8 mouse cellular contexts compared by ENCODE assay signal in genomic region chr17:29841781-29842690, GRCm38 (mm10).
DNase-seq lines count a peak whose midpoint lies in the region; ATAC-seq and TF ChIP-seq lines count a peak whose summit lies in the region.

No protein-coding gene starts in this region.

- 0 out of 2 replicates have a peak, but pooled peaks have one; percentile 9 for TF ChIP-seq CTCF in liver, embryonic 14.5 days (IDR thresholded peaks at IDR 0.05; ENCODE audit: low read depth)

- DNase-seq in CD4-positive helper T cell, adult 2 months (ENCODE audit: low read depth, low spot score) = peak; percentile 81
- peak; percentile 32 for DNase-seq in adrenal gland, postnatal 25 days
- peak; percentile 51 for DNase-seq in forelimb bud, embryonic 11.5 days (ENCODE audit: low read depth, low spot score)
- peak; percentile 87 for DNase-seq in induced T-regulatory cell, adult 2 months (ENCODE audit: low read depth)
- peak; percentile 62 to 74 (median 68) for DNase-seq in liver, embryonic 14.5 days (ENCODE audit: low read depth in 3 of 3, low spot score in 3 of 3)
- DNase-seq in natural killer cell, adult 2 months (ENCODE audit: low spot score in 2 of 2) = peak; percentile 55 to 69
- DNase-seq in thymus, postnatal 25 days = peak; percentile 63
- DNase-seq in cerebellum, adult 9-11 months = no peak

- TF ChIP-seq EP300 in liver, embryonic 14.5 days (IDR thresholded peaks at IDR 0.05; ENCODE audit: low read depth) = no peak

- no peaks in the 10 kb centered on the region for H3K36me3 ChIP-seq in liver, embryonic 14.5 days (replicated peaks; ENCODE audit: control insufficient read depth, insufficient read depth, low read depth)

- H3K4me2 ChIP-seq in liver, embryonic 14.5 days (ENCODE audit: low read depth) = peak overlapping the region; percentile 93

- H3K27me3 ChIP-seq in liver, embryonic 14.5 days (ENCODE audit: control insufficient read depth, insufficient read depth, low read length) = no peaks in the 10 kb centered on the region

- 10% methylated on average over 46 of the region's 46 CpGs for WGBS in liver, embryonic 14.5 days (ENCODE audit: insufficient replicate concordance)

- H3K9ac ChIP-seq in liver, embryonic 14.5 days (replicated peaks) = peak overlapping the region; percentile 59

- peaks cover 0 to 4% of the 10 kb centered on the region in 2 experiments; a peak in 3 of 4 replicates for H3K4me1 ChIP-seq in liver, embryonic 14.5 days (replicated peaks; ENCODE audit: control insufficient read depth in 2 of 2, insufficient read depth in 2 of 2, low read length in 1 of 2)

- peak; percentile 82 for ATAC-seq in liver, embryonic 14.5 days (ENCODE audit: insufficient read depth)

- H3K27ac ChIP-seq in liver, embryonic 14.5 days = no peak overlapping the region

- H3K9me3 ChIP-seq in liver, embryonic 14.5 days (ENCODE audit: control insufficient read depth, low read length) = no peaks in the 10 kb centered on the region

- H3K4me3 ChIP-seq in liver, embryonic 14.5 days (ENCODE audit: insufficient read depth in 1 of 2, low read depth in 2 of 2, low read length in 2 of 2) = peak overlapping the region; percentile 44 to 60
